Mouse (Mus musculus): ENCODE data around the gene Gucy2d. TPM values are rescaled to one million over a fixed set of nuclear protein-coding genes. Genes with fewer than 3 reads are reported as not detected.

The Gucy2d gene
- not detected in 2 replicates for polyA plus RNA-seq (2016; fragmentation: Nextera tagmentation; extraction: Ambion mirVana)

DNA sequence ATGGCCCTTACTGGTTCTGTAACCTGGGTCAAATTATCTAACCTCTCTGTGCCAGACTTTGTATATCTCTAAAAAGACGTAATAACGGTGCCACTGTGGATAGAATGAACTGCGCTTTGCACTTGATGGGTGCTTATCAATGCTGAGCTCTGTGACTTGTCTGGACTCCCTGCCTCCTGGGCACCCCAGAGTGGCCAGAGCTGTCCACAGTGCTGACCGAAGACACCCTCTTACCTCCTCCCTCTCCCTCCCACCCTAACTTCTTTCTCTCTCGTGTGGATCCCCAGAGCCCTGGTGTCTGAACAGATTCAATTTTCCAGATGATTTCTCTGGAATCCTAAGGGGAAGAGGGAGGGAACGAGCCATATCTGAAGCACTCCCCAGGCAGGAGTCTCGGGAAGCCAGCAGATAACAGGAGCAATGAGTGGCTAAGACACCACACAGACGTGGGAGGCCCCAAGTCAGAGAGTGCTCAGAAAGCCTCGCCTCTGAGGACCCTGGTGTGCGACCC is at the start of gene Gucy2d:
Gene Gucy2d (plus strand): TSS at position 461 of the 511 bp plus-strand sequence.
- Histone ChIP-seq H3K4me3 (no peak within 1 kb of the TSS), H3K27me3 (ENCODE audit: low read depth, poor library complexity, severe bottlenecking) (no peaks in the 10 kb centered on the region), H3K9me3 (replicated peaks) (no peaks in the 10 kb centered on the region), H3K36me3 (no peaks in the 10 kb centered on the region), H3K27ac (replicated peaks) (no peak within 1 kb of the TSS), H3K4me1 (0 out of 2 replicates have a peak, but pooled peaks cover 4% of the 10 kb centered on the region)
- DNase-seq (ENCODE audit: low spot score): no peak
- 52% methylated on average over 10 of the region's 10 CpGs for WGBS

DNA sequence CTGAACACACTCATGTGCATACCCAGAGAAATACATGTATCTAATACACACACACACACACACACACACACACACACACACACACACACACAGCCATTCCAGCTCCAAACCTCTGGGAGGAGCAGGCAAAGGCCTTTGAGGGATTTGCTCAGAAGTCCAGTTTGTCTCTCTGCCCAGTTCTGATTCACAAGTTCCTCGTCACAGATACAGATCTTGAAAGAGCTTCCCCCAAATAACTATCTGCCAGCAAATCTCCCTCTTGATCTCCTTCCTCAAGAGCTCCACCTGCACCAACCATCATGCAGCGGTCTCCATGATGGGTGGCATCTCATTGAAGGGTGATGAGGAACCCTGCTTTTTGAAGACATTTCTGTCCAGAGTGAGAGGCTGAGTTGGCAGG is 49.7 kb upstream of the Gucy2d start:
- 80% methylated on average over 2 of the region's 2 CpGs for WGBS
- H3K36me3 ChIP-seq: no peaks in the 10 kb centered on the region
- H3K4me1 ChIP-seq: no peaks in the 10 kb centered on the region
- no peak for DNase-seq (ENCODE audit: low spot score)
- H3K9me3 ChIP-seq (replicated peaks): 0 out of 2 replicates have a peak, but pooled peaks cover 2% of the 10 kb centered on the region
- no peaks in the 10 kb centered on the region for H3K27me3 ChIP-seq (ENCODE audit: low read depth, poor library complexity, severe bottlenecking)
- no peak overlapping the region for H3K4me3 ChIP-seq
- no peak overlapping the region for H3K27ac ChIP-seq (replicated peaks)

DNA sequence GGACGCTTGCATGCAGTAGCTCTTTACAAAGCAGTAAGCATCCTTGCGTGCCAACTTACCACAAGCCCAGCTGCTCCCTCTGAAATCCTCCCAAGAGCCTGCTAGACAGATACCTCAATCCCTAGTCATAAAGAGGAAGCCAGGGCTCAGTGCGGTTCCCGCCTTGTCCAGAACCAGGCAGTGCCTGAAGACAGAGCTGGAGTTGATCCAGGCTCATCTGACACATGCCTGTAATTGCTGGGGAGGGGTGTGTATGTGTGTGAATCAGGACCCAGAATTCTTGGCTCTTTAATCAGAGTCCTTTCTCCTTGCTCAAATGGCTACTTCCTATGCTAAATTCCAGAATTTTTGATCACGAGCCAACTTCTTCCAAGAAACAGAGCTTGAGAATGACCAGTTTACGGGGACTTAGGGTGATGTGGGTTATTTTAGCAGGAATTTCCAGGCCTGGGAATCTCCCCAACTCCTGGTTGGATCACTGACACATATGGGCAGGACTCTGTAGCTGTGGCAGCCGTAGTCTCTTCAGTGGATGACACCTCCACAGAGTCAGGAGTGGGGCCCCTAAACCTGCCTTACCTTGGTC is 48.8 kb upstream of the Gucy2d start:
- 88% methylated on average over 7 of the region's 7 CpGs for WGBS
- DNase-seq (ENCODE audit: low spot score): no peak
- no peaks in the 10 kb centered on the region for H3K27me3 ChIP-seq (ENCODE audit: low read depth, poor library complexity, severe bottlenecking)
- H3K4me1 ChIP-seq: no peaks in the 10 kb centered on the region
- no peak overlapping the region for H3K27ac ChIP-seq (replicated peaks)
- H3K9me3 ChIP-seq (replicated peaks): 0 out of 2 replicates have a peak, but pooled peaks cover 2% of the 10 kb centered on the region
- H3K4me3 ChIP-seq: no peak overlapping the region
- H3K36me3 ChIP-seq: no peaks in the 10 kb centered on the region

DNA sequence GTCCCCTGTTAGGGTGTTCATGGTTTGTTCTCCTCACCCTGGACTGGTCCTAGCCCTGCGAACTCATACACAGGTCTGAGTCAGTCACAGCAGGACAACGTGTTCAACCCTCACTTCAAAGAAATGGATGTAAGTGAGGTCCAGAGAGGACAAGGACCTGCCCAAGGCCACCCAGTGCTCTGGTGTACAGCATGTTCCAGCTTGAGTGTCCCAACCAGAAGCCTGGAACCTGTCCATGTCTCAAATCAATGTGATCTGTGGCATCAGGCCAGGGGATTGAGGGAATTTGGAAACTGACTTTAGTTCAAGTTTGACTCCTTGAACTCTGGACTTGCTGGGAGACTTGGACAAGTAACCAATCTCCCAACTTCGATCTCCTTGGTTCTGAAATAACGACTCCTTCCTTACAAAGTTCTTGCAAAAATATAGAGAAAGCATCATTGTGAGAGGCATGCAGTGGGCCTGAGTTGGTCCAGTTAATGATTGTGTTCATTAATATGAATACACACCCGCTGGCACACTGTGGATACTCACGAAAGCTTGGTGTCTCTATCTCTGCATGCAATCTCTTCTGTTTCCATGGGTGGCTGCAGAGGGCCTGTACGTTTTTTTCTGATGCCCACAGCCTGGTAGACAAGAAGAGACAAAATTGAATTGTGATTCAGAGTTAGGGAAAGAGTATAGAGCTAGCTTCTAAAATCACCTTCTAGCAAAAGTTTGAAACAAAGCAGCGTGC is 47.6 kb upstream of the Gucy2d start:
- H3K27me3 ChIP-seq (ENCODE audit: low read depth, poor library complexity, severe bottlenecking): no peaks in the 10 kb centered on the region
- H3K4me3 ChIP-seq: no peak overlapping the region
- H3K4me1 ChIP-seq: no peaks in the 10 kb centered on the region
- 90% methylated on average over 8 of the region's 8 CpGs for WGBS
- no peaks in the 10 kb centered on the region for H3K36me3 ChIP-seq
- H3K9me3 ChIP-seq (replicated peaks): 0 out of 2 replicates have a peak, but pooled peaks cover 2% of the 10 kb centered on the region
- DNase-seq (ENCODE audit: low spot score): no peak
- no peak overlapping the region for H3K27ac ChIP-seq (replicated peaks)

DNA sequence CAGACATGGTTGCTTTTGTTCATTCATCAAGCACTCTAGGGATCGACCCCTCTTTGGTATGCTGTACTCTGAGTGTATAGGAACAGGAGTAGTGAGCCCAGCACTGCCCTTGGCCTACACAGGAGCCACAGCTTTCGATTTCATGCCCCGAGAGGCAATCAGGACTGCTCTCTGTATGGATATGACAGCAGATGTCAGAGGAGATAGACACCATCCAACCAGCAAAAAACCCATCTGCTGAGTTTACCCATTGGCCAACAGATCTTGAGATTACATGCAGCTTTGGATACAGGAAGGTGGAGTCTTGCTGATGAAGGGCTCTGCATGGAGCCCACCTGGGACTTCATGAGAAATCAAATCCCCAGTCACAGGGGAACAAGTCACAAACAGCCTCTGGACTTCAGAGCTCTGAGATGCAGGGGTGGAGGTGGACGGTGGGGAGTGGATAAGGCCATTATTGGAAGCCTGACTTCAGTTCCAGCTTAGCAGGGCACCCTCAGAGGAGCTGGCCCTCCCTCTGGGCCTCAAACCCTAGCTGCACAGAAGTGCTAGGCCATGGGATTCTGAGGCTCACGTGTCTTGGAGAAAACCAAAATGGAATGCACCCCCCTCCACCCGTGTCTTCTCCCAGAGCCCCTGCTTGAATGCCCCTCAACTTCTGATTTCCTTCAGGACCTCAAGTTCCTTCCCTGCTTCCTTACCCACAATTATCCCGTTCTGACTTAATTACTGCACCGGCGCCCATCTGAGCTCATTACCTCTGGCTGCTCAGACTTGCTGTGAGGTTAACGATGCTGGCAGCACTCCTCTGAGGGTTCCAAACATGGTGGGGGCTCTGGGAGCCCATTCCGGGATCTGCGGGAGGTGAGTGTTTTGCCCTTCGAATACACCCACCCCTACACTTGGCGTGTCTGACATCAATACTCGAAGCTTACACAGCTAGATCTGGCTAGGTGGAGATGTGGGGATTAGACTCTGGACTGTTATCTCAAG is 37.3 kb upstream of the Gucy2d start:
- Histone ChIP-seq H3K4me3 (no peak overlapping the region), H3K4me1 (peaks cover 12% of the 10 kb centered on the region; the same call in 1 of the 2 replicates), H3K27ac (replicated peaks) (no peak overlapping the region), H3K27me3 (ENCODE audit: low read depth, poor library complexity, severe bottlenecking) (no peaks in the 10 kb centered on the region), H3K36me3 (no peaks in the 10 kb centered on the region), H3K9me3 (replicated peaks) (no peaks in the 10 kb centered on the region)
- DNase-seq (ENCODE audit: low spot score): no peak
- 68% methylated on average over 15 of the region's 15 CpGs for WGBS

DNA sequence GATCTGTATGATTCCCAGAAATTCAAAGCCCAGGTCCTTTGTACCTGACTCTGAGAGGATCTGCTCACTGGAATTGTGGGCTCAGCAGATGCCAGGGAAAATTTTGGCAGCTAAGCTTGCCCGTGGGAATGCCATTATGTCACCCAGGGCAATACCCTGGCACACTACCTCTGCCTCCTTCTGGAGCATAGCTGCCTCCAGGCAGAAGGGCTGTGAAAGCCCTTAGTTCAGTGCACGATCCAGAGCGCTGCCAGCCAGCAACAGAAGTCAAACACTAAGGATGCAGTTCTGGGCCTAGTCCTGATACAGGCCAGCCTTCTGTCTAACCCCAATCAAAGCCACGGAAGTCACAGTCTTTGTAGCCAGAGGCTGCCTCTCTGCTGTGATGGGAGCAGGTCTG is 36.2 kb upstream of the Gucy2d start:
- no peak overlapping the region for H3K4me3 ChIP-seq
- H3K27me3 ChIP-seq (ENCODE audit: low read depth, poor library complexity, severe bottlenecking): no peaks in the 10 kb centered on the region
- WGBS: 86% methylated on average over 4 of the region's 4 CpGs
- DNase-seq (ENCODE audit: low spot score): no peak
- H3K27ac ChIP-seq (replicated peaks): no peak overlapping the region
- peaks cover 12% of the 10 kb centered on the region; the same call in 1 of the 2 replicates for H3K4me1 ChIP-seq
- H3K9me3 ChIP-seq (replicated peaks): no peaks in the 10 kb centered on the region
- H3K36me3 ChIP-seq: no peaks in the 10 kb centered on the region

DNA sequence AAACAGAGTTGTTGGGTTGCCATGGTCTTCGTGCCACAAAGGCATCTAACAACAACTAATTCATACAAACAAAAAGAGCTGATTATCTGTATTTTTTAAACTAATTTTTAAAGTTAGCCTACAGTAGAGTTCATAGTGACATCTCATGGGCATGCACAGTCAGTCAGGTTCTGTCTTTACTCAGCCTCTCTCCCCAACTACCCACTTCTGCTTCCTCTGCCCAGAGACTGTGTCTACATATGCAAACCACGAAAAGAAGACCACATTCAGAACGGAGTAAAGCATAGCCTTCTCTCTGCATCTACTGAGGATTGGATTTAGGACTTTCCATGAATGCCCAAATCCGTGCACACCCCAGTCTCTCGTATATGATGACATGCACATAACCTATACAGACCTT is 32.6 kb upstream of the Gucy2d start:
- Histone ChIP-seq H3K4me3 (no peak overlapping the region), H3K27me3 (ENCODE audit: low read depth, poor library complexity, severe bottlenecking) (no peaks in the 10 kb centered on the region), H3K4me1 (peaks cover 12% of the 10 kb centered on the region; the same call in 1 of the 2 replicates), H3K36me3 (no peaks in the 10 kb centered on the region), H3K9me3 (replicated peaks) (no peaks in the 10 kb centered on the region), H3K27ac (replicated peaks) (no peak overlapping the region)
- DNase-seq (ENCODE audit: low spot score): no peak
- 89% methylated on average over 5 of the region's 5 CpGs for WGBS

DNA sequence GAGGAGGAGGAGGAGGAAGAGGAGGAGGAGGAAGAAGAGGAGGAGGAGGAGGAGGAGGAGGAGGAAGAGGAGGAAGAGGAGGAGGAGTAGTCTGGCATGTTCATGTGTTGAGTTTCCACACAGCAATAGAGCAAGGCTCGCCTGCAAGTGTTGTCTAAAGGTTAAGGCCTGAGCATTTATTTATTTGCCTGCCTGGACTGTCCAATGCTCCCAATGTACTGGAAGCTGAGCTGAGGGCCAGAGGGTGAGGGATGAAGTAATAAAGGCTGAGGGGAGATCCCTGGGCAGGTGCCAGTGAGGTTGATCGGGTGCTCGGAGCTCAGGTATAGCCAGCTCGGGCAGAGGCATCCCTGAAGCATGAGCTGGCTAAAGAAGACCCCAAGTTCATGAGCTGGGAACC is 27.1 kb upstream of the Gucy2d start:
- H3K9me3 ChIP-seq (replicated peaks): no peaks in the 10 kb centered on the region
- H3K4me1 ChIP-seq: peaks cover 4% of the 10 kb centered on the region; the same call in 1 of the 2 replicates
- no peak for DNase-seq (ENCODE audit: low spot score)
- H3K4me3 ChIP-seq: no peak overlapping the region
- H3K36me3 ChIP-seq: no peaks in the 10 kb centered on the region
- H3K27me3 ChIP-seq (ENCODE audit: low read depth, poor library complexity, severe bottlenecking): no peaks in the 10 kb centered on the region
- 88% methylated on average over 4 of the region's 4 CpGs for WGBS
- no peak overlapping the region for H3K27ac ChIP-seq (replicated peaks)

DNA sequence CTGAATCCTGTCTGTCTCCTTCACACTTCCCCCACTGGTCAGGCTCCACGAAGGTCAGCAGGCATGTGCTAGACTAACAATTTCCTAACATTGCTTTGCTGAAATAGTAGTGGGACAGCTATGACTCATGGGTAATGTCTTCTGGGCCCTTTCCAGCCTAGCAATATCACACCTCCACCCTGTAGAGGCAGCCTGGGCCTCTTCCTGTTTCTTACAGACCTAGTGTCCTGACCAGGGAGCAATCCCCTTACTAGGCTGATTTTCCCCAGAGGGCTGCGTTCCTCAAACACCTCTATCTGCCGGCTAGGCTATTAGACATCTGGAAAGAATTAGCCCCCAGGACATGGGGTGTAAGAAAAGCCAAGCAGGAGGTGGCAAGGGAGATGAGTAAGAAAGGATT is 24.7 kb upstream of the Gucy2d start:
- Histone ChIP-seq H3K27ac (replicated peaks) (no peak overlapping the region), H3K4me1 (peaks cover 13% of the 10 kb centered on the region), H3K36me3 (no peaks in the 10 kb centered on the region), H3K9me3 (replicated peaks) (no peaks in the 10 kb centered on the region), H3K4me3 (no peak overlapping the region), H3K27me3 (ENCODE audit: low read depth, poor library complexity, severe bottlenecking) (no peaks in the 10 kb centered on the region)
- DNase-seq (ENCODE audit: low spot score): no peak
- 62% methylated on average over 3 of the region's 3 CpGs for WGBS

DNA sequence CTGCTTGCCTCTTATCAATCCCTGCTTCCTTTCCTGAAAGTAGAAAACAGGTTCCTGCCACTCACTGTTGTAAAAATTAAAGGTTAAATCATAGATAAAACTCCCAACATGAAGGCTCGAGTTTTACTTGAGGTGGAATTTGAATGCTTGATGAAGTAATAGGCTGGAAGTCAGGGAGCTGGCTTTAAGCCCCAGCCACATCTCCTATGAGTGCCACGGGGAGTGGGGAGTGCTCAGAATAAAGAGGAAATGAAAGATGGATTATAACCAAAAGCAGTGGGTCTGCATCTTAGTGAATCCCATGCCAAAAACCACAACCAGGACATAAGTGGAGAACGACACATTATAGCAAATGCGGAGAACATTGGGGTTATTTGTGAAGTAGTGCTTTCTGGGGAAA is 24.2 kb upstream of the Gucy2d start:
- Histone ChIP-seq H3K4me3 (no peak overlapping the region), H3K36me3 (no peaks in the 10 kb centered on the region), H3K27me3 (ENCODE audit: low read depth, poor library complexity, severe bottlenecking) (no peaks in the 10 kb centered on the region), H3K4me1 (peaks cover 13% of the 10 kb centered on the region), H3K9me3 (replicated peaks) (no peaks in the 10 kb centered on the region), H3K27ac (replicated peaks) (no peak overlapping the region)
- DNase-seq (ENCODE audit: low spot score): no peak
- 77% methylated on average over 4 of the region's 4 CpGs for WGBS

DNA sequence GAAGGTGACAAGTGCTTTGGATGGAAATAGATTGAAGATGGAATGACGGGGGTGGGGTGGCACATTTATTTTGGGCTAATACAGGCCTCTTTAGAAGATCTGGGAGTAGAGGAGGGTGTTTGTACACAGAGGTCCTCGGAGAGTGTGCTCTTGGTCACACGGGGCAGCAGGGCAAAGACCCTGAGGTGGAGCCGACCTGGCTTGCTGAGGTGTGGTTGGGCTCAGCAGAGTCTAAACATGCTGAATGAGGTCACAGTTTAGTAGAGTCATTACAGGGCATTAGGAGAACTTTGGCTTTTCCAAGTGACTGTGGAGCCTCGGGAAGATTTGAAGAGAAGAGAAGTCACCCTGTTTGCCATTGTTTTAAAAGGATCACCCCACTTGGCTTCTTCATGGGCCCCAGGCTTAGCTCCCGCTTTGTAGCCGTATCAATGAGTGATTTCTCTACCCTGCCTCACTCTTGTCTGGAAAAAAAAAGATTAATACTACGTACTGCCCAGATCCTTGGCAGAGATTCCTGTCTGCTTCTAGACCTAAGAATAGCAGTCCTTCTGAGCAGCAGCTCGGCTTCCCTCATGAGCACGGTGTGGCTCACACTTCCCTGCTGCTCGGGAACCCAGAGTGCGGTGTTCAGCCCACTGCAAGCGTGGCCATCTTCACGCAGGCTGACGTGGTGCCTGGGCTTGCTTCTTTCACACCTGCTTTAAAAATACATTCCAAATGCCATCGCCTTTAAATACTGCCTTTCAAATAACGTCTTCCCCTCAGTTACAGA is 22.0 kb upstream of the Gucy2d start:
- 86% methylated on average over 17 of the region's 17 CpGs for WGBS

DNA sequence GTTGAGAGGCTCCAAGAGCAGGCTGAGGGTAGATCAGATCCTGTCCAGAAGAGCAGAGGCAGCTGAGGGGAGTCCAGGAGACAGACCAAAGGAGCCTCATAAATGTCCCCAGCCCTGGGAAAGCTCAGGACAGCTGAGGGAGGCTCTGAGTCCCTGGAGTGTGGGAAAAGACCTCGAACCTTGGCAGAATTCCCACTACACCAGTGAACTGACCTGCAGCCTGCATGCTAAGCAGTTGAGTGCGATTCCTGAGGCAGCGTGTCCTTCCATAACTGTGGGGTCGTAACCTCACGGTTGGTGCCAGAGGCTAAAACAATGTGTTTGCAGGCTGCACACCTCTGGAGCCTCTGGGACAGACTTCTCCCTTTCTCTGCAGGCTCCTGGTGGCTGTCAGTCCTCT is 20.9 kb upstream of the Gucy2d start:
- H3K4me3 ChIP-seq: no peak overlapping the region

More for the DNA sequence above, 22.0 kb upstream of the Gucy2d start:
- Histone ChIP-seq H3K36me3 (no peaks in the 10 kb centered on the region), H3K27me3 (ENCODE audit: low read depth, poor library complexity, severe bottlenecking) (no peaks in the 10 kb centered on the region), H3K4me1 (peaks cover 13% of the 10 kb centered on the region), H3K9me3 (replicated peaks) (no peaks in the 10 kb centered on the region), H3K4me3 (no peak overlapping the region), H3K27ac (replicated peaks) (no peak overlapping the region)
- no peak for DNase-seq (ENCODE audit: low spot score)

More for the DNA sequence above, 20.9 kb upstream of the Gucy2d start:
- no peak for DNase-seq (ENCODE audit: low spot score)
- 66% methylated on average over 5 of the region's 5 CpGs for WGBS
- Histone ChIP-seq H3K36me3 (no peaks in the 10 kb centered on the region), H3K27ac (replicated peaks) (0 out of 2 replicates have a peak overlapping the region, but pooled peaks have one; percentile 20), H3K27me3 (ENCODE audit: low read depth, poor library complexity, severe bottlenecking) (no peaks in the 10 kb centered on the region), H3K4me1 (peaks cover 13% of the 10 kb centered on the region), H3K9me3 (replicated peaks) (no peaks in the 10 kb centered on the region)

Data from midbrain, embryonic 10.5 days (tissue).